Mouse (Mus musculus) neutrophil, adult 59 days (primary cell): ENCODE measurements around the gene 1700080O16Rik. TPM values are rescaled to one million over a fixed set of nuclear protein-coding genes. Genes with fewer than 3 reads are reported as not detected.

ENCODE experiments used
- total RNA-seq, 2 experiments: library from RNA; stranded (reverse); gene quantifications; 1 replicate in 1 of 2; 2 replicates in 1 of 2; pipeline ENCODE4 v1.2.4; 2023

The 1700080O16Rik gene
- total RNA-seq = not detected

DNA sequence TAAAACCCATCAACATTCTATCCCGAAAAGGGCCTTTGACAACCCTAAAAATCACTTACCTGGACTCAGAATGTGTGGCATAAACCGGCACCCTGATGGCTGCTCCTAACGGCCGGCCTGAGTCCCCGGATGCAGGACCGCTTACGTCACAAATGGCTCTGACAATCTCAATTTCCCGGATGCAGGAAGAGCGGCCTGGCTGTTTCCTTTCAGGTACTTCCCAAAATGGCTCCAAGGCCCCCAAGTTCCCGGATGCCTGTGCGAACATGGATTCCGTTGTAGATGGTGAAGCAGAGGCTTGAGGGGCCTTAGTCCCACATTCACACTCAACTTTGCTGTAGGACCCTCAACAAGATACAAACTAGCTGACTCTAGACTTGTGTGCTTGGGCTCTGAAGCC, at the start of gene 1700080O16Rik:
Gene 1700080O16Rik (minus strand): TSS at position 101 of the 400 bp plus-strand sequence.

Other genes with a start within 250 kb of the 1700080O16Rik start
- not detected for gene Usp26, start 171.5 kb downstream of the 1700080O16Rik start, total RNA-seq
- gene Gpc4, start 192.5 kb upstream of the 1700080O16Rik start, total RNA-seq = 1 to 10 TPM in 1 of 2 experiments, under 1 TPM in 1; 0.73 to 2.4 TPM